Mouse (Mus musculus) G1E (cell line): ENCODE measurements at regions not wholly inside any gene's neighbourhood (a gene's known extent, or its start where the extent isn't known, plus 50 kb on each side); places are given as distances from the start of the nearest gene placed in this dataset.

Experiments
- ATAC-seq: 2 replicates; pipeline ENCODE4 v1.8.0; 2016; ENCODE audit warnings: mild to moderate bottlenecking; ENCODE audit not compliant: insufficient number of reproducible peaks, poor library complexity, low FRiP score, severe bottlenecking; ENCODE audit errors: extremely low read depth
- DNase-seq: peaks from one replicate; pipeline ENCODE4 v3.0.0; 2012; ENCODE audit warnings: low spot score
- H3K27me3 ChIP-seq: 2 replicates; pipeline ENCODE4 v1.6.1; 2012; ENCODE audit warnings: mild to moderate bottlenecking, low read length, inconsistent platforms; ENCODE audit not compliant: insufficient read depth
- H3K36me3 ChIP-seq: replicated peaks from 2 replicates; pipeline ENCODE3; 2012; ENCODE audit warnings: mild to moderate bottlenecking, inconsistent platforms
- H3K4me1 ChIP-seq: 2 replicates; pipeline ENCODE4 v1.6.1; 2012; ENCODE audit warnings: low read depth, low read length, inconsistent platforms, mixed read lengths; ENCODE audit not compliant: insufficient read depth
- H3K4me3 ChIP-seq: 2 replicates; pipeline ENCODE4 v1.5.1; 2012; ENCODE audit warnings: low read depth, mild to moderate bottlenecking, inconsistent platforms, low read length, moderate library complexity, mixed read lengths
- H3K9me3 ChIP-seq: replicated peaks from 2 replicates; pipeline ENCODE4 v1.6.1; 2012; ENCODE audit warnings: inconsistent platforms
- CTCF ChIP-seq: IDR thresholded peaks from 2 replicates; pipeline ENCODE4 v1.5.1; 2012; ENCODE audit warnings: low read depth, low read length, inconsistent platforms, mixed read lengths
- GATA1 ChIP-seq: IDR thresholded peaks from 2 replicates; pipeline ENCODE4 v1.6.1; 2012; ENCODE audit warnings: borderline replicate concordance, low read length, inconsistent platforms, mixed read lengths
- GATA2 ChIP-seq: IDR thresholded peaks from 2 replicates; pipeline ENCODE4 v1.6.1; 2012; ENCODE audit warnings: low read depth, low read length, inconsistent platforms, borderline replicate concordance
- POLR2AphosphoS5 ChIP-seq: IDR thresholded peaks from 2 replicates; pipeline ENCODE4 v1.6.1; 2012; ENCODE audit warnings: low read depth, low read length, inconsistent platforms; ENCODE audit not compliant: insufficient replicate concordance
- TAL1 ChIP-seq: conservative IDR thresholded peaks from 2 replicates; pipeline ENCODE4 v1.6.1; 2012; ENCODE audit warnings: low read depth, low read length, inconsistent platforms, mixed read lengths

GRCm38 (mm10) chr12:107120486-107121186, 367.8 kb upstream of the 3110018I06Rik start:
- no peak for TF ChIP-seq CTCF
- TF ChIP-seq GATA1: no peak
- TF ChIP-seq TAL1: no peak
- TF ChIP-seq GATA2: no peak
- no peak for TF ChIP-seq POLR2AphosphoS5
- H3K4me1 ChIP-seq: no peaks in the 10 kb centered on the region
- H3K9me3 ChIP-seq: peaks cover 80% of the 10 kb centered on the region
- no peak for DNase-seq
- no peak overlapping the region for H3K4me3 ChIP-seq
- ATAC-seq: no peak
- no peaks in the 10 kb centered on the region for H3K36me3 ChIP-seq
- no peaks in the 10 kb centered on the region for H3K27me3 ChIP-seq

- Histone ChIP-seq H3K4me3 (no peak overlapping the region), H3K36me3 (no peaks in the 10 kb centered on the region), H3K4me1 (no peaks in the 10 kb centered on the region), H3K9me3 (peaks cover 82% of the 10 kb centered on the region), H3K27me3 (no peaks in the 10 kb centered on the region)
- DNase-seq (no peak), ATAC-seq (no peak)
- no peak for TF ChIP-seq GATA1
- TF ChIP-seq POLR2AphosphoS5: no peak
- no peak for TF ChIP-seq TAL1
- TF ChIP-seq CTCF: no peak
- no peak for TF ChIP-seq GATA2
Observed at GRCm38 (mm10) chr12:107121990-107122389, 366.4 kb upstream of the 3110018I06Rik start.

- H3K27me3 ChIP-seq: no peaks in the 10 kb centered on the region
- H3K4me3 ChIP-seq: no peak overlapping the region
- TF ChIP-seq TAL1 (no peak), GATA2 (no peak), CTCF (no peak), POLR2AphosphoS5 (no peak), GATA1 (no peak)
- no peaks in the 10 kb centered on the region for H3K4me1 ChIP-seq
- ATAC-seq (no peak), DNase-seq (no peak)
- H3K9me3 ChIP-seq: peaks cover 83% of the 10 kb centered on the region
- no peaks in the 10 kb centered on the region for H3K36me3 ChIP-seq
Observed at GRCm38 (mm10) chr12:107123661-107124060, 364.8 kb upstream of the 3110018I06Rik start.

DNA sequence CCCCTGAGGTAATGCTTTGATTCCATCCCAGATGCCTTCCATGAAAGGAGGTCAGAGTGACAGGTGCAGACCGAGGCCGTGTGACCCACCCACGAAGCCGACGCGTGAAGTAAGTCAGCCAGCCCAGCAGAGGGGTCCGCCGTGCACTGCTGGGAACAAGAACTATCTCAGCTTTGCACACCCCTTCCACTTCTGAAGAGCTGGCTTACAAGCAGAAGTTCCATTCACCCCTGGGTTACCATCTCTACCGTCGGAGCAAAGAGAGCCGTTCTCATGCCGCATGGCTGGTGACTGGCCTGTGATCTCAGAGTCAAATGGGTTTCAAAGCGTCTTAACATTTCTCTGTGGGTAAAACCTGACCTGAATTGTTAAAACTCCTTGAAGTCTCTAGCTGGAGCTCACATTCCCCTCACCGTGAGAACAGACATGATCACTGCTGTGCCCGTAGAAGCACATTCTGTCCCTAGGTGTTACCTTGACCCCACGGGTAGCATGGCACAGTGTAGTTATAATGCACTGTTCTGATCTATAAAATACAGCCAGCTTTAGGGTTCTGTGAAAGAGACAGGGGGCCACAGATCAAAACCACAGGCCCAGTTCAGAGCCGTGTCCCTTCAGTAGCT, 364.1 kb upstream of the 3110018I06Rik start:
- H3K36me3 ChIP-seq: no peaks in the 10 kb centered on the region
- H3K27me3 ChIP-seq: no peaks in the 10 kb centered on the region
- no peak for ATAC-seq
- no peak for DNase-seq
- H3K4me3 ChIP-seq: no peak overlapping the region
- TF ChIP-seq CTCF (no peak), GATA1 (no peak), GATA2 (no peak), TAL1 (no peak), POLR2AphosphoS5 (no peak)
- peaks cover 81% of the 10 kb centered on the region for H3K9me3 ChIP-seq
- no peaks in the 10 kb centered on the region for H3K4me1 ChIP-seq

DNA sequence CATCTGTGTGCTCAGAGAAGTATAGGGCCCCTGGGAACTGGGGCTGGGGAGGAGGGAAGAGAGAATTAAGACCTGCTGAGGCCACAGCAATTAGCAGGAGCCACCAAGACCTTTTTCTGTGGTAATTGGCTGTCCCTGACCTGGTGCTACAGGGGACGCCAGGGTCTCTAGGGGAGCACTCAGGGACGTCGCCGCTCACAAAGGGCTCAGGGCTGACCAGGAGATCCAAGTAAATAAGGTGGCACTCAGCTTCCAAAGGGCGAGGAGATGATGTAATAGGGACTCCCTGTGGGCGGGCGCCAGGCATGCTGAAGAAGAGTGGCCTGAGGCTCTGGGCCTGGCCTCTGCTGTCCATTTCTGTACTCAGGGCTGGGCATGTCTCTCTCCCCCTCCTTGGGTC, 363.2 kb upstream of the 3110018I06Rik start:
- no peak for ATAC-seq

GRCm38 (mm10) chr12:107126056-107126455, 362.4 kb upstream of the 3110018I06Rik start:
- Histone ChIP-seq H3K4me1 (no peaks in the 10 kb centered on the region), H3K27me3 (no peaks in the 10 kb centered on the region), H3K9me3 (peaks cover 82% of the 10 kb centered on the region), H3K36me3 (no peaks in the 10 kb centered on the region), H3K4me3 (no peak overlapping the region)
- ATAC-seq (no peak), DNase-seq (no peak)
- TF ChIP-seq CTCF (no peak), GATA2 (no peak), TAL1 (no peak), GATA1 (no peak), POLR2AphosphoS5 (no peak)

More for the DNA sequence above, 363.2 kb upstream of the 3110018I06Rik start:
- no peaks in the 10 kb centered on the region for H3K36me3 ChIP-seq
- no peaks in the 10 kb centered on the region for H3K27me3 ChIP-seq
- H3K9me3 ChIP-seq: peaks cover 81% of the 10 kb centered on the region
- DNase-seq: no peak
- H3K4me3 ChIP-seq: no peak overlapping the region
- H3K4me1 ChIP-seq: no peaks in the 10 kb centered on the region
- TF ChIP-seq TAL1 (no peak), CTCF (no peak), GATA2 (no peak), GATA1 (no peak), POLR2AphosphoS5 (no peak)
